Mouse (Mus musculus): Measurements from ENCODE around the gene H2-Oa. TPM values are rescaled to one million over a fixed set of nuclear protein-coding genes. Genes with fewer than 3 reads are reported as not detected.

Gene H2-Oa
- total RNA-seq, 2 experiments from 2014 or later: 1.5 TPM; not detected in 1

DNA sequence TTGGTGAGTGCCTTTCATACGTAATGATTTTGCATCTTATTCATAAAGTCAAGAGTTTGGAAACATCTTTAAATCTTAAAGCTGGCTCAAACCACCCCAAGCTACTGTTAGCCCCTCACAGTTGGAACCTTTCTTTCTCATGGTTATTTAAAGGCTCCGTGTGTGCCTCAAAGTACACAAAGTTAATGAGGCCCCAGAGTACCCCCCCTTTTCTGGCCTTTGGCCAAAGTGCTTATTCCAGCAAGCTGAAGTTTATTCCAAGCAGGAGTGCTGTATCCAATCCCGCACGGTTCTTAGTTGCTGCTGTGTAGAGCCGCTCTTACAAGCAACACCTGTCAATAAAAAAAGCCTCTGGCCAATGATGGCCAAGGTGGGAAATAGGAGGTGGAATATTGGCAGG, 7.4 kb downstream of the H2-Oa start:
- ATAC-seq (replicated peaks; ENCODE audit: low FRiP score, poor library complexity, severe bottlenecking): no peak

DNA sequence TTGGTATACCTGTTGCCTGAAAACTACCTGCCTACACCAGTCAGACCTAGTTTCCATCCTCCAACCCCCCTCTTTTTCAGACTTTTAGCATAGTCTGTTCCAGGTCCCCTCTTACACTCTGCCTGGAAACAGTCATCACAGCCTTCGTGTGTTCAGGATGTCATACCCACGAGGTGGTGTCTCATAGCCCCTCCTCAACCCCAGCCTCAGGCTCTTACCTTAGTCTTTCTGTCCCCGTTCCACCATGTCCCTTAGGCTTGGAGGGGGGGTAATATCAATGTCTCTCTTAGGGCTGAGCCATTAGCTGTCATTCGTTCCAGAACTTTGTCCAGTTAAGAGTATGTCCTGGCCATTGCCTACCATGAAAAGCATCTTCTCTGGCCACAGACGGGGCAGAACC, 9.0 kb downstream of the H2-Oa start:
- ATAC-seq (replicated peaks; ENCODE audit: low FRiP score, poor library complexity, severe bottlenecking): 0 out of 2 replicates have a peak, but pooled peaks have one; percentile 5

DNA sequence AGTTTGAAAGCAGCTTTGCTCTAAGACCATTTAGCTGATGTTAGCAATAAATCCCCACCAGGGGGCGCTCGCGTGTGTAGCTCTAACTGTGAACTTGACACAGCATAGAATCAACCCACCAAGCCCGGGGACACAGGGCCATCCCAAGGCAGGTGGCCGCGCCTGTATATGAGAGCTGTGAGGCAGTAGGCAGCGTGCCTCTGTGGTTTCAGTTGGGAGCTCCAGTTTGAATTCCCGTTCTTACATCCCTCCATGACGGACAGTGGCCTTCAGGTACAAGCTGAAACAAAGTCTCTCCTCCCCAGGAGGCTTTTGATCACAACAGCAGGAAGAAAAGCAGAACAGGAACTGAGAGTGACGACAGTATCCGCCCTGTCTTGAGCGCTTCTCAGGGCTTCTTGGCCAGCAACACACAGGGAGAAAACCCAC, 9.5 kb downstream of the H2-Oa start:
- peak; percentile 93 for ATAC-seq (replicated peaks; ENCODE audit: low FRiP score, poor library complexity, severe bottlenecking)

DNA sequence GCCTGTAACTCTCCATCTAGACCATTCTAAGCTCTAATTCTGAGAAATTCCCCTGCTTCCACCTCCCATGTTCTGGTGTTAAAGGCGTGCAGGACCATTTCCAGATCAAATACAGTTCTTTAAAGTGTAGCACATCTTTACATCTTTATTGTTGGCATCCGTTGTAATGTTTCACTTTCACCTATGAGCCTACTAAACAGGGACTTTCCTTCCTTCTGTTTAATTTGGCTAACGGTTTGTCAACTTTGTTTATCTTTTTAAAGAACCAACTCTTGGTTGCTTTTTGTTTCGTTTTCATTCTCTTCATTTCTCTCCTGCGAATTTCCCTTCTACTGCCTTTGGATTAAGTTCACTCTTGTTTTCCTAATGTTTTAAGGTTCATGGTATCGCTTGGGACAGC, 10.7 kb downstream of the H2-Oa start:
- no peak for ATAC-seq (replicated peaks; ENCODE audit: low FRiP score, poor library complexity, severe bottlenecking)

DNA sequence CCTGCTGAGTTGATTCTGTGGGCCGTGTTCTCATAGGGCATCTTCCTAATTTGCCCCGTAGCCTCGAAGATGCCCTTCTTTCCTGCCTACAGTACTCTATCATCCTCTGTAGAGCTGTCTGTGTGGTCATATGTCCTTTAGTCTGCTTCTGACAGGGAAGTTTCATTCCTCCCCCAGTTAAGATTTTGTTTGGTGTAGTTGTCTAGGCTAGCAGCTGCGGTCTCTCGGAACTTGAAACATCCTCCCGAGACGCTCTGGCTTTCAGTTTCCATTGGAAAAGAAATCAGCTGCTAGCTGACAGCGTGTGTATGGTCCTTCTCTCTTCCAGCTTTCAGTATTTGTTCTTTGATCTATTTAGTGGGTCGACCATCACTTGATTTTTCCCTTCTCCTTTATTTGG, 12.7 kb downstream of the H2-Oa start:
- no peak for ATAC-seq (replicated peaks; ENCODE audit: low FRiP score, poor library complexity, severe bottlenecking)

DNA sequence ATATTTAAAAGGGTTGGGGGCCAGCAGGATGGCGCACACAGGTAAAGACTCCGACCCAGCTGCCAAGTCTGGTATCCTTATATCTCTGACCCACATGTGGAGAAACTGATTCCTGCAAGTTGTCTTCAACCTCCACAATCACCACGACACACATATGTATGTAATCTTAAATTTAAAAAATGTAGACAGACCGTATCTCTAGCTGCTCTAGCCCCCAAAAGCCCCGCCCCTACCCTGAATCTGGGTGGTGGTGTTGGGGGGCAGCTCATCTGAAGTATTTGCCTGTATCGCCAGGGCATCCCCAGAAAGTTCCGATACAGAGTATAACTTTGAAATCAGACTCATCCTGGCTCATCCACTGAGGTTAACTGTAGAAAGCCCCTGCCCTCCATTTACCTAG, 14.4 kb downstream of the H2-Oa start:
- no peak for ATAC-seq (replicated peaks; ENCODE audit: low FRiP score, poor library complexity, severe bottlenecking)

DNA sequence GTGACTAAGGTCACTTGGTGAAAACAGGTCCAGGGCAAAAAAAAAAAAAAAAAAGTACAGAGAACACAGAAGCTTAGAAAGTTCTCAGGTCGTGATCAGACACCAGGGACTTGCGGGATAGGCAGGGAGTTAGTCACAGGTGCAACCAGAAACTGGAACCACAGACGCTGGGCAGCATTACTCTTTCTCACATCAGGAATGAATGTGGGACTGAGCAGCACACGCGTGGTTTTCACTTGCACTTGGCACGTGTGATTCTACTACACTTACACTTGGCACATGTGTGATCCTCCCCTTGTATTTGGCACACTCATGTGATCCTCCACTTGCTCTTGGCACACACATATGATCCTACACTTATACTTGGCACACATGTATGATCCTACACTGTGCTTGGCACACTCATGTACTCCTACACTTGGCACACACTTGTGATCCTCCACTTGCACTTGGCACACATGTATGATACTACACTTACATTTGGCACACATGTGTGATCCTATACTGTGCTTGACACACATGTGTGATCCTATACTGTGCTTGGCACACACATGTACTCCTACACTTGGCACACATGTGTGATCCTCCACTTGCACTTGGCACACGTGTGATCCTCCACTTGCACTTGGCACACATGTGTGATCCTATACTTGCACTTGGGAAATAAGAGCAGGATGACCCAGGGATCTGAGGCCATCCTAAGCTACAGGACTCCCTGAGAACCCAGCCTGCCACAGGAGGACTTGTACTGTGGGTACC, 15.1 kb downstream of the H2-Oa start:
- no peak for ATAC-seq (replicated peaks; ENCODE audit: low FRiP score, poor library complexity, severe bottlenecking)

DNA sequence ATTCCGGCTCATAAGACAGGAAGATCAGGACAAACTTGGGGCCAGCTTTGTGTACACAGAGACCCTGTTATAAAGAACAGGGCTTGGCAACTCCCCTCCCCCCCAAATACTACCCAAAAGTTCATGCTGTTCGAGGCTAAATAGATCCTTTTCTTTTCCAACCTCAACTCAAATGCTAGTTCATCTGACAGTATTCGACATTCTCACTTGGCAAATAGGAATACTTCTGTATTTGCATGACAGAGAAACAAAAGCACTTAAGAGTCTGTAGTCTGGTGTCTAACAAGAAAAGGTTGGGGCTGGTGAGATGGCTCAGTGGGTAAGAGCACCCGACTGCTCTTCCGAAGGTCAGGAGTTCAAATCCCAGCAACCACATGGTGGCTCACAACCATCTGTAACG, 16.3 kb downstream of the H2-Oa start:
- no peak for ATAC-seq (replicated peaks; ENCODE audit: low FRiP score, poor library complexity, severe bottlenecking)

DNA sequence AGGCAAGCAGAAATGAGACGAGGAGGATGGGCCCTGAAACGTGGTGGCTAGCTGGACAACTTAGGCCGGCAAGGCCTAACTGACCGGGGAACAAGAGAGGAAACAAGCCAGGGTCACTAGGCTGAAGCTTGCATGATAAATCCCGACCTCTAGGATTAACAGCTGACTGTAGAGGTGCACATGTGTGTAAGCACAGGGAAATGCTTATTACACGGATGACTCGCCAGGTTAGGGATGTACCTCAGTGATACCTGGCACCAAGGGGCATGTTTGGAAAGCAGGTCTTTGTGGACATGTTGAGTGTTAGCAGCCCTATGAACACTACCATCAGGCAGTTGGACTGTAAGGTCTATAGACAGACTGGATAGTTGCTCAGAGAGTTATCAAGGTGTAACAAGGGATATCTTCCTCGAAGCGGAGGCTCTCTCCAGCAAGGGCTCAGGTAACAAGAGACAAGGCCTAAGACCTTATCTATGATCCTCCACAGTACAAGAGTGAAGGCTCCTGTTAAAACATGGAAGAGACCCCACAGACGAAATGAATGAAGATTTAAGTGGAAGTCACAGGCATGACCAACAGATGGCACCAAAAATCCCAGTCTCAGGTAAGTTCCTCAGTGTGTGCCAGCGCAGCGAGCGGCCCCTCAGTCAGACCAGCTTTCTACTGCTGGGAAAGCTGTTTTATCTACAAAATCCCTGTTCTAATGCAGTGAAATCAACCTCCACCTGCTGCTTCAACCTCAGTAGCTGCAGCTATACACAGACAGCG, 17.1 kb downstream of the H2-Oa start:
- ATAC-seq (replicated peaks; ENCODE audit: low FRiP score, poor library complexity, severe bottlenecking): no peak

DNA sequence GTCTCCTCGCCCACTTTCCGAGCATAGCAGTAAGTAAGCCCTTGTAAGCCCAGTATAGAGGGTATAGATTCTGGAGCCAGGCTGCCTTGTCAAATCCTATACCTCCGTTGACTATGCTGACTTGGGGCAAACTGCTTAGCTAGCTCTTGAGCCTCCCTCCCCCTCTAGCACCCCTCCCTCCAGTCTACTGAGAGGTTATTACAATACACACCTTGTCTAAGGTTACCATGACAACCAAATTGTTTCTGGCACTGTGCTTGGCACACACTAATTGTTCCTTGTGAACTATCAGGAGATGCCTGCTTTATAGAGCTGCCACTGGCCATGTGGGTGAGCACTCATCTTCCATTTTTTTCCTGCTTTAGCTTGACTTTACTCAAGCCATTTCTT, 17.7 kb downstream of the H2-Oa start:
- no peak for ATAC-seq (replicated peaks; ENCODE audit: low FRiP score, poor library complexity, severe bottlenecking)

DNA sequence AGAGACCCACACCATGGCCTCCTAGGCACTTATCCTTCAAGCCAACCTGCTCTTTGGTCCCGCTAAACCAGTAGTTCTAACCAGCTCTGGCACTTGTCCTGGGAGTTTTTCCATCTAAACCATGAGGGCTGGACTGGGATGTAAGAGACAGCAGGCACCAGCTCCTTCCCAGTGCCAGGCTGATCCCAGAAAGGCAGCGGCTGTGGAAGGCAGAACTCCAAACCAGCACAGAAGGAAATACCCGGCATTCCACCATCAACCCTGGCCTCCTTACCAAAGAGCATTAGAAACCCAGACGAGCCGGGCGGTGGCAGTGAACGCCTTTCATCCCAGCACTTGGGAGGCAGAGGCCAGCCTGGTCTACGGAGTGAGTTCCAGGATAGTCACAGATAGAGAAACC, 18.2 kb downstream of the H2-Oa start:
- no peak for ATAC-seq (replicated peaks; ENCODE audit: low FRiP score, poor library complexity, severe bottlenecking)

DNA sequence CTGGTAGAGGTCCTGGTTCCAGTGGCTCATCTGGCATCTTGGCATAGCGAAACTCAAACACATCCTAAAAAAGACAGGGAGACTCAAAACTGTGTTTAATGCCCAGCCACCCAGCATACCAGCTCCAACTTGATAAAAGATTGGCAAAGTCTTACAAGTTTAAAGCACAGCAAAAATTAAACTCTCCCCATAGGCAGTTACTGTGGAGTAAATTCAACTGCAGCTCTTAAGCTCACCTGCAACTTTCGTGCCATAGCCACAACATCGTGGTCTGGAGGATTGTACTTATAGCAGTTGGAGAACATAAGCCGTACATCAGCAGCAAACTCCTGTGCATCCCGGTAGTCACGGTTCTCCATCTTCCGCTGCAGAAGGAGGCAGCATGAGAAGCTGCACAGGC, 22.0 kb downstream of the H2-Oa start:
- ATAC-seq (replicated peaks; ENCODE audit: low FRiP score, poor library complexity, severe bottlenecking): no peak

DNA sequence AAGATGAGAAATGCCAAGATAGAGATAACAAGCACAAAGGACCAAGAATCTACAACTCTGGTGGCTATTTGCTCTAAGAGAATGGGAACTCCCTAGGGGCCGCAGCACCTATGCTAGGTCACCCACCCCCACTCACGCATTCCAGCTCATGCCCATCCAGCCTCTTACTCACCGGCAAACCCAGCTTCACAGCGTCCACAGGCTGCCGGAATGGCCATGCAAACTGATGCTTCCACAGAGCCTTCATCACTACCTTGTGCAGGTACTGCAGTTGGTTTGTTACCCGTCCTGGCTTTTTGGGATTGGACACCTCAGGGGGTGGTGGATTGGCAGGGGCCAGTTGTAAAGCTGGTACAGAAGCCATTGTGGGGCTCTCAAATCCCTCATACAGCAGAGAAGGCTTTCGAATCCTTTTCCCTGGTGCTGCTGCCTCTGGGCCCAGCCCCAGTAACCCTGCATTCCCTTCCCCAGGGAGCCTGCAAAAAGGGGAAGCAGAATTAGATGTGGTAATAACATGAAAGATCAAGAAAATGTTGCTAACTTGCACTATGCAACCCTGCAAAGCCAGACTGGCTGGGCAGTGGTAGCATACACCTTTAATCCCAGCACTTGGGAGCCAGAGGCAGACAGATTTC, 24.7 kb downstream of the H2-Oa start:
- ATAC-seq (replicated peaks; ENCODE audit: low FRiP score, poor library complexity, severe bottlenecking): no peak

DNA sequence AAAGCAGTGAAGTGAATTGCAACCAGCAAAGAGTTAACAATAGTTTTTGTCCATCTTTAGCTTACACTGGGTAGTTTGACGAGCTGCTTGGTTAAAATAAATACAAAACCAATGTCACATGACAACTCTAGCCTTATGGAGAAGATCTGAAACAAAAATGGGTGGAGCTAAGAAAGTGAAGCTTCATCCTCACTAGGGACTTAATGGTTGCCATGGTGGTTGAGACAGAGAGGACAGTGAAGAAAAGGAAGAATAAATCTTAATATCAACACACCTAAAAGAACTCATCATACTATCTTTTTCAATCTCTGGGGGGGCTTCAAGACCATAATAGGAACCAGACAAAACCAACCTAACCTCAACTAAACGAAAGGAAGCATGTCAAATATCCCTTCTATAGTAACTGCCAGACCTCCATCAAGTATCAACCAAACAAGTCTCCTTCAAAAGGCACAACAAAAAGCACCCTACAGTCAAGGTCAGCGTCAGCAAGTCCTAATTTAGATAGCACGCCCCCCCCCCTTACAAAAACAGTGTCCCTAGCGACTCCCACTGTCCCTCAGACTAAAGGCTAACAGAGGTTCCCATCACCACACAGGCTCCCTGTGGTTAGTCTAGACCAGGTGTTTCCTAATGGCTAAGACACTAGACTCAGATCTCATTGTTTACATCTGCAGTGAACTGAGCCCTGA, 25.4 kb downstream of the H2-Oa start:
- ATAC-seq (replicated peaks; ENCODE audit: low FRiP score, poor library complexity, severe bottlenecking): no peak

DNA sequence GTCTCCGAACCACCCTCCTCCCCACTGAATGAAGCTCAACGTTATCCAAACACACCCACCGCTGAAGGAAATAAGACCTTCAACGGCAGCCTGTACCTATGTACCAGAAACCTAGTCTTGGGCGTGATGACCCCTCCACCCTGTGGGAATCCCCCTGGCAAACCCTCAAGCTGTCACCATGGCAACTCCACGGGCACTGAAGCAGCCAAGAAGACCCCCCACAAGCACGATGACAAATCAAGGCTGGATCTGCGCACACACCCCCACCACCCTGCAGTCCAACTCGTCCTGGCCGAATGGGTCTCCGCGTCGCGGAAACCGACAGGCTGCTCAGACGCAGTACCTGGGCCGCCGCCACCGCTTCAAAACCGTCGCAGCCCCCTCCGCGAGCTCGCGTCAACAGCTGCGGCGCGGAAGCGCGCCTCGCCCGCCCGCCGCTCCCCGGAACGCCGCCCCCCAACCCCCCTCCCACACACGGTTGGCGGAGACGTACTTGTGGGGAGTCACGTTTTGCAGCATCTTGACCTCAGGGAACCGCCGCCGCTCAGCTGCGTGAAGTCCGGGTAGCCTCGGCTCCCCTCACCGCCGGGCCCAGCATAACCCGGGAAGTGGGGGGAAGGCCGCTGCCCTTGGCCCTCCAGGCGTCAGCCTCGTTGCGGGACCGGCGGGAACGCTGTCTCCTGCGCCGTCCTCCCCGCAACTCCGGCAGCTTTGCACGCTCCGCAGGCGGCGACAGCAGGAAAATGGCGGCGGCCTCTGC, 26.2 kb downstream of the H2-Oa start:
- ATAC-seq (replicated peaks; ENCODE audit: low FRiP score, poor library complexity, severe bottlenecking): no peak

DNA sequence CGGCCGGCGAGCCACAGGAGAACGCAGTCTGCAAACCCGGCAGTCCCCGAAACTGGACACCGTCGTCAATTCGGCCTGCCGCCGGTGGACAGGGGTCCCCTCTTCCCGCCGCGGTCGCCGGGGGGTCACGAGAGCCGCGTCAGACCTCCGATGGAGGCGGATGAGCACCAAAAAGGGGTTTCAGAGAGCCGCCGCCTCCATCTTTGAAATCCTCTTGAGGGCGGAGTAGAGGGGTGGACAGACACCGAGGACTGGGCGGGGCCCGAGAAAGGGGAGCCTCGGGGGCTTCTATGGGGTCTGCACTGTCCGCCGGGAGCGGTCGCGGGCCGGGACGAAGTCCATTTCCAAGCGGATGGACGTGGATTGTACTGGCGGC, 26.7 kb downstream of the H2-Oa start:
- ATAC-seq (replicated peaks; ENCODE audit: low FRiP score, poor library complexity, severe bottlenecking): peak; percentile 10

DNA sequence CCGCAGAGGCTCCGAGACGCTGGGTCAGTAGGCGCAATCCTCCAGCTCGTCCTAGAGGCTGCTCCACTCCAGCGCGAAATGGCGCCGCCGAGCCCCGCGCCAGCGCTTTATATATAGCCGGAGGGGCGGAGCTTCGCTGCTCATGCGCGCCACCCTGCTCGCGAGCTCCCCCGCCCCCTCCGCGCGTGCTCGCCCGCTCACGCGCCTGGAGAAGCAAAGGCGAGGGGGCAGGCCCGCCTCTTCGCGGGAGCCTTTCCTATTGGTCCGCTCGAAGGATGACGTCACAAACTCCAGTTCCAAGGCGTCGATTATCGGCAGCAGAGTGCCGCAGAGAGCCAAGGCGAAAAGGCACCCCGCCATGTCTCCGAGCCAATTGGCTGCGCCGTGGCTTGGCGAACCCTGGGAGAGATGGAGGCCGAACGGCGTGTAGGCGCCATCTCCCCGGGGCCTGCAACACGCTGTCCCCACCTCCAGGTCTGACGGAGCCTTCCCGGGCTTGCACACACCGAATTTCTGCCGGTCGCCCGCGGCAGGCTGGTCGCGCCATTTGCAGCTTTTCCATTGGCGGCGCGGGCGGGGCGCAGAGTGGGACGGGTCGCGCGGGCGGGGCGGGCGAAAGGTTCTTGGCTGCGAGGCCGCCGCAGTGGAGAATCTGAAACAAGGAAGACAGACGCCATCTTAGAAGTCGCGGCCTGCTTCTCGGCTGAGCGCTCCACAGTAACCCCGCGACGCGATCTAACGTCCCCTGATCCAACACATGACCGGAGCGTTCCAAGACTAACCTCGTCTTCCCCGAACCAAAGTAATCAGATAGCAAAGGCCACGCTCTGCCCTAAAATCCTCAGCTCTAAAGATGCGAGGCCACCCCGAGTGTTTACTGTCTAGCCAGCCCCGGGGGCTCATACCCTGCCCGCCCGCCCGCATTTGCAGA, 27.4 kb downstream of the H2-Oa start, which contains the start of gene H2-DMa:
H2-DMa (plus strand) TSS at position 293 of the 931 bp plus-strand sequence.
- peak; percentile 72 for ATAC-seq (replicated peaks; ENCODE audit: low FRiP score, poor library complexity, severe bottlenecking)

DNA sequence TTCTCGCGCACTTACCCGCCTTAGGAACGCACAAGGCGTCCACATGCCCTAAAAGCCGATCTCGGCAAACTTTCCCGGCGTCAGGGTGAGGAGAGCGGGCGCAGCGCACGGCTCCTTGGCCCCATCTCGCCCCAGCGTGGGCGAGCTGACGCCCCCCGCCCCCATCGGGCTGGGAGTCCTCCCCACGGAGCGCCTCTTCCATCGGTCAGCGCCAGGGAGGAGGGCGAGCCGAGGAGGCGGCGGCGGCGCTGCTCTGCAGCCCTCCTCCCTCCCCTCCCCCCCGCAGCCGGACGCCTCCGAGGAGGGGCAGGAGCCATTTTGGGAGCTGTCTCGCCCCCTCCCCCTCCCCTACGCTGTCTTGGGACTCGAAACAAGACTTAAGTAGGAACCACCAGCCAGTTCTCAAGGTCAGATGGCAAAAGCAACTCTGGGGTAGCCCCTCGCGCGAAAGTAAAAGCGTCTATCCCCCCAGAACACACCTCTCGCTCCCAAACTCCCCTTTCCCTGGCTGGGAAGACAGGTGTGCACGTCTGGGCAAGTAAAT, 28.1 kb downstream of the H2-Oa start:
- ATAC-seq (replicated peaks; ENCODE audit: low FRiP score, poor library complexity, severe bottlenecking): 0 out of 2 replicates have a peak, but pooled peaks have one; percentile 13

All from erythroid progenitor cell, adult 5-6 weeks (primary cell).